Mouse (Mus musculus) limb, embryonic 15.5 days (tissue): ENCODE data around the gene Ube2d2b. TPM values are rescaled to one million over a fixed set of nuclear protein-coding genes. Genes with fewer than 3 reads are reported as not detected.

Experiments used
- ATAC-seq: fragments of 200-750 bp; cut with Nextera tagmentation; 2 replicates; pipeline ENCODE4 v1.8.0; 2017; ENCODE audit warnings: low read depth, moderate TSS enrichment; ENCODE audit not compliant: insufficient number of reproducible peaks, low FRiP score, low TSS enrichment
- H3K27ac ChIP-seq: fragments of 300-500 bp; sonication (generic); 2 replicates; pipeline ENCODE4 v1.5.1; 2015; ENCODE audit warnings: moderate library complexity, mild to moderate bottlenecking, inconsistent platforms
- H3K27me3 ChIP-seq: fragments of 300-500 bp; sonication (generic); 2 replicates; pipeline ENCODE4 v1.6.1; 2015; ENCODE audit warnings: inconsistent platforms
- H3K36me3 ChIP-seq: fragments of 300-500 bp; sonication (generic); 2 replicates; pipeline ENCODE4 v1.6.1; 2015; ENCODE audit warnings: inconsistent platforms
- H3K4me1 ChIP-seq: fragments of 300-500 bp; sonication (generic); 2 replicates; pipeline ENCODE4 v1.6.1; 2015; ENCODE audit warnings: inconsistent platforms
- H3K4me2 ChIP-seq: fragments of 300-500 bp; sonication (generic); 2 replicates; pipeline ENCODE4 v1.6.1; 2015; ENCODE audit warnings: mild to moderate bottlenecking, inconsistent platforms
- H3K4me3 ChIP-seq: fragments of 300-500 bp; sonication (generic); 2 replicates; pipeline ENCODE4 v1.5.1; 2015; ENCODE audit warnings: mild to moderate bottlenecking, inconsistent platforms
- H3K9ac ChIP-seq: fragments of 300-500 bp; sonication (generic); 2 replicates; pipeline ENCODE4 v1.6.1; 2015; ENCODE audit warnings: inconsistent platforms
- H3K9me3 ChIP-seq: fragments of 300-500 bp; sonication (generic); 2 replicates; pipeline ENCODE4 v1.6.1; 2016; ENCODE audit warnings: inconsistent platforms
- WGBS: fragments of 180-500 bp; shearing (Covaris S2); methylation state at CpG from one replicate; pipeline ENCODE4 v1.1.7; 2015; 5-methylcytosine and 5-hydroxymethylcytosine counted together
- polyA plus RNA-seq: library from polyadenylated mRNA; unstranded; fragments of >200 nt; fragmentation: Nextera tagmentation; extraction: Ambion mirVana; gene quantifications from 2 replicates; pipeline ENCODE4 v1.2.1, GENCODE M21; 2015

Ube2d2b gene
- polyA plus RNA-seq, 1 experiment from 2014 or later = not detected

GRCm38 (mm10) chr5:107814651-107815050, 15.2 kb upstream of the Ube2d2b start:
- H3K36me3 ChIP-seq = peaks cover 28% of the 10 kb centered on the region
- H3K27me3 ChIP-seq = no peaks in the 10 kb centered on the region
- no peaks in the 10 kb centered on the region for H3K9me3 ChIP-seq
- H3K4me1 ChIP-seq = no peaks in the 10 kb centered on the region
- WGBS = 93% methylated on average over 2 of the region's 2 CpGs
- no peak overlapping the region for H3K4me3 ChIP-seq
- no peak overlapping the region for H3K4me2 ChIP-seq
- no peak overlapping the region for H3K9ac ChIP-seq
- no peak for ATAC-seq
- no peak overlapping the region for H3K27ac ChIP-seq

- H3K4me2 ChIP-seq = no peak overlapping the region
- H3K9ac ChIP-seq = no peak overlapping the region
- no peak overlapping the region for H3K4me3 ChIP-seq
- H3K27ac ChIP-seq = no peak overlapping the region
- 96% methylated on average over 1 of the region's 1 CpGs for WGBS
- H3K9me3 ChIP-seq = no peaks in the 10 kb centered on the region
- H3K4me1 ChIP-seq = no peaks in the 10 kb centered on the region
- ATAC-seq = no peak
- no peaks in the 10 kb centered on the region for H3K27me3 ChIP-seq
- H3K36me3 ChIP-seq = peaks cover 5% of the 10 kb centered on the region; the same call in 1 of the 2 replicates
These were observed 7.4 kb upstream of the Ube2d2b start for GRCm38 (mm10) chr5:107822521-107822920.

- peaks cover 13% of the 10 kb centered on the region for H3K36me3 ChIP-seq
- ATAC-seq = no peak
- no peak overlapping the region for H3K27ac ChIP-seq
- H3K9ac ChIP-seq = no peak overlapping the region
- H3K27me3 ChIP-seq = no peaks in the 10 kb centered on the region
- H3K4me1 ChIP-seq = no peaks in the 10 kb centered on the region
- peaks cover 6% of the 10 kb centered on the region; the same call in 1 of the 2 replicates for H3K9me3 ChIP-seq
- WGBS = 83% methylated on average over 3 of the region's 3 CpGs
- H3K4me2 ChIP-seq = no peak overlapping the region
- no peak overlapping the region for H3K4me3 ChIP-seq
These were observed 1.5 kb downstream of the Ube2d2b start for GRCm38 (mm10) chr5:107831351-107831750.

- no peaks in the 10 kb centered on the region for H3K4me1 ChIP-seq
- 70% methylated on average over 1 of the region's 1 CpGs for WGBS
- no peak overlapping the region for H3K9ac ChIP-seq
- no peaks in the 10 kb centered on the region for H3K27me3 ChIP-seq
- peaks cover 6% of the 10 kb centered on the region; the same call in 1 of the 2 replicates for H3K9me3 ChIP-seq
- no peak overlapping the region for H3K4me2 ChIP-seq
- no peak for ATAC-seq
- no peak overlapping the region for H3K4me3 ChIP-seq
- no peak overlapping the region for H3K27ac ChIP-seq
- peaks cover 17% of the 10 kb centered on the region for H3K36me3 ChIP-seq
These were observed 4.4 kb downstream of the Ube2d2b start for GRCm38 (mm10) chr5:107834287-107834686.

- no peaks in the 10 kb centered on the region for H3K4me1 ChIP-seq
- no peak overlapping the region for H3K27ac ChIP-seq
- peaks cover 15% of the 10 kb centered on the region for H3K36me3 ChIP-seq
- H3K9ac ChIP-seq = no peak overlapping the region
- H3K27me3 ChIP-seq = no peaks in the 10 kb centered on the region
- no peak overlapping the region for H3K4me2 ChIP-seq
- no peak overlapping the region for H3K4me3 ChIP-seq
- WGBS = 57% methylated on average over 3 of the region's 3 CpGs
- H3K9me3 ChIP-seq = no peaks in the 10 kb centered on the region
- no peak for ATAC-seq
These were observed 9.2 kb downstream of the Ube2d2b start for GRCm38 (mm10) chr5:107838891-107839644.

- no peaks in the 10 kb centered on the region for H3K4me1 ChIP-seq
- peaks cover 15% of the 10 kb centered on the region for H3K36me3 ChIP-seq
- no peak overlapping the region for H3K4me2 ChIP-seq
- WGBS = 93% methylated on average over 5 of the region's 5 CpGs
- no peak overlapping the region for H3K4me3 ChIP-seq
- H3K9me3 ChIP-seq = no peaks in the 10 kb centered on the region
- no peak overlapping the region for H3K9ac ChIP-seq
- H3K27ac ChIP-seq = no peak overlapping the region
- no peak for ATAC-seq
- no peaks in the 10 kb centered on the region for H3K27me3 ChIP-seq
These were observed 10.8 kb downstream of the Ube2d2b start for GRCm38 (mm10) chr5:107840549-107841238.

GRCm38 (mm10) chr5:107847349-107847748, 17.4 kb downstream of the Ube2d2b start:
- Histone ChIP-seq H3K4me1 (peaks cover 3% of the 10 kb centered on the region; the same call in 1 of the 2 replicates), H3K27me3 (no peaks in the 10 kb centered on the region), H3K27ac (no peak overlapping the region), H3K4me3 (no peak overlapping the region), H3K9me3 (no peaks in the 10 kb centered on the region), H3K9ac (no peak overlapping the region), H3K36me3 (0 out of 2 replicates have a peak, but pooled peaks cover 3% of the 10 kb centered on the region), H3K4me2 (no peak overlapping the region)
- ATAC-seq = no peak
- WGBS = 75% methylated on average over 5 of the region's 5 CpGs

GRCm38 (mm10) chr5:107847817-107848216, 17.9 kb downstream of the Ube2d2b start:
- Histone ChIP-seq H3K4me1 (peaks cover 3% of the 10 kb centered on the region; the same call in 1 of the 2 replicates), H3K4me3 (no peak overlapping the region), H3K4me2 (no peak overlapping the region), H3K27me3 (no peaks in the 10 kb centered on the region), H3K36me3 (0 out of 2 replicates have a peak, but pooled peaks cover 3% of the 10 kb centered on the region), H3K9ac (no peak overlapping the region), H3K9me3 (no peaks in the 10 kb centered on the region), H3K27ac (no peak overlapping the region)
- WGBS = 66% methylated on average over 2 of the region's 2 CpGs
- no peak for ATAC-seq

- Histone ChIP-seq H3K4me1 (peaks cover 6% of the 10 kb centered on the region), H3K27me3 (no peaks in the 10 kb centered on the region), H3K27ac (no peak overlapping the region), H3K4me3 (no peak overlapping the region), H3K9me3 (no peaks in the 10 kb centered on the region), H3K4me2 (no peak overlapping the region), H3K9ac (no peak overlapping the region), H3K36me3 (0 out of 2 replicates have a peak, but pooled peaks cover 3% of the 10 kb centered on the region)
- WGBS = 88% methylated on average over 4 of the region's 4 CpGs
- no peak for ATAC-seq
These were observed 19.1 kb downstream of the Ube2d2b start for GRCm38 (mm10) chr5:107848964-107849363.

- H3K9ac ChIP-seq = no peak overlapping the region
- peaks cover 11% of the 10 kb centered on the region for H3K4me1 ChIP-seq
- peak overlapping the region; percentile 58; the same call in 1 of the 2 replicates for H3K27ac ChIP-seq
- no peak for ATAC-seq
- no peaks in the 10 kb centered on the region for H3K9me3 ChIP-seq
- H3K27me3 ChIP-seq = no peaks in the 10 kb centered on the region
- H3K36me3 ChIP-seq = 0 out of 2 replicates have a peak, but pooled peaks cover 3% of the 10 kb centered on the region
- no peak overlapping the region for H3K4me2 ChIP-seq
- no peak overlapping the region for H3K4me3 ChIP-seq
- WGBS = 24% methylated on average over 6 of the region's 6 CpGs
These were observed 23.9 kb downstream of the Ube2d2b start for GRCm38 (mm10) chr5:107853807-107854206.

GRCm38 (mm10) chr5:107854556-107854955, 24.7 kb downstream of the Ube2d2b start:
- Histone ChIP-seq H3K9me3 (no peaks in the 10 kb centered on the region), H3K9ac (no peak overlapping the region), H3K27ac (no peak overlapping the region), H3K27me3 (no peaks in the 10 kb centered on the region), H3K4me1 (peaks cover 11% of the 10 kb centered on the region), H3K4me2 (no peak overlapping the region), H3K36me3 (0 out of 2 replicates have a peak, but pooled peaks cover 3% of the 10 kb centered on the region), H3K4me3 (no peak overlapping the region)
- WGBS = 71% methylated on average over 3 of the region's 3 CpGs
- no peak for ATAC-seq

- H3K27ac ChIP-seq = no peak overlapping the region
- peaks cover 11% of the 10 kb centered on the region for H3K4me1 ChIP-seq
- ATAC-seq = no peak
- H3K36me3 ChIP-seq = 0 out of 2 replicates have a peak, but pooled peaks cover 3% of the 10 kb centered on the region
- no peaks in the 10 kb centered on the region for H3K9me3 ChIP-seq
- no peak overlapping the region for H3K4me2 ChIP-seq
- 73% methylated on average over 2 of the region's 2 CpGs for WGBS
- no peaks in the 10 kb centered on the region for H3K27me3 ChIP-seq
- H3K9ac ChIP-seq = no peak overlapping the region
- H3K4me3 ChIP-seq = no peak overlapping the region
These were observed 25.6 kb downstream of the Ube2d2b start for GRCm38 (mm10) chr5:107855546-107855945.
